Mouse (Mus musculus): ENCODE measurements at regions not wholly inside any gene's neighbourhood (a gene's known extent, or its start where the extent isn't known, plus 50 kb on each side); places are given as distances from the start of the nearest gene placed in this dataset.

DNA sequence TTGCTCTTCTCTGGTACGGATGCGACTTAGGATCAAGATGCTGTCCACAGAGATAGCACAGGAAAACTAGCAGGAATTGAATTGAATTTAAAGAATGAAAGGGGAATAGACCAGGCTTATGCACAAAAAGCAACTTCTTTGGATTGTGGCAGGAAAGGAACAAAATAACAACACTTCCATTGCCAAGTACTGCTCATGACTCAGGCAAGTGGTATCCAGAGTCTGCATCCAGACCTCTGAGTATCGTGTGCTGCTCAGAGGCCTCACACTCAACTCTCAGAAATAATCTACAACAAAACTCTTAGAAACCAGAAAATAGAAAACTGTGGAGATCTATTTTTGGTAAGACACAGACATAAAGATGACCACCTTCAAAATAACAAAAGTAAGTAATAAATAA, 176.1 kb upstream of the Egflam start:
- no peak for DNase-seq (ENCODE audit: low spot score)

DNA sequence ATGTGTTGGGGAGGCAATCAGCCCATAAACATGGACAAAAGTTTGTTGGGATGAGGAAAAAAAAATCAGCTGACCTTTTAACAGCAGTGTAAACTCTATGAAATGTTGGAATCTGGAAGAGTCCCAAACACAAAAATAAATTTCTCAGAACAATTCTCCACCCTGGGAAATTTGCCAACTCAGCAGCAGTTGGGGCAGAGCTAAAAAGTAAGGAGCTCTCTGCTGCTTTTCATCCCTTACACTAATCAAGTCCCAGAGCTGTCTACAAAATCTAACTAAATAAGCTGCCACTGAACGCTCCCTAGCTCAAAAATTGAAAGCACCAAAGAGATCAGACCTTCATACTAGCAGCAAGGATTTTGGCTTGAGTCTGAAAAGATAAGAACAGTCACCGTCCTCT, 176.6 kb upstream of the Egflam start:
- DNase-seq (ENCODE audit: low spot score), result no peak

DNA sequence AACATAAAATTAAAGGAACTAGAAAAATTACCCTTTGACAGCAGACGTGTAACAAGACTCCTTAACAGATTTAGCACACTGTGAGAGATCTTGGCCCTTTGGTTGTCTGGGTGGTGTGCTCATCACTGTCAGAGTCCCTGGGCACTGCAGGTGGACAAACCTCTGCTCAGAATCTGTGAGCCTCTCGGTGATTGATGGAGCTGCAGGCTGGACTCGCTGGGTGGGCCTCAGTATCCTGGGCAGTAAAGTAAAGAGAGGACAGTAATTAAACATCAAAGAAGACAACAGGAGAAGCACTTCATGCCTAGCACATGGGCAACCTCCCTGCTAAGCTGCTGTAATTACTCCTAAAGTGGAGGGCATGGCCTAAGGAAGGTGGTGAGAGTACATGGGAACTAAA, 180.2 kb upstream of the Egflam start:
- no peak for DNase-seq (ENCODE audit: low spot score)

DNA sequence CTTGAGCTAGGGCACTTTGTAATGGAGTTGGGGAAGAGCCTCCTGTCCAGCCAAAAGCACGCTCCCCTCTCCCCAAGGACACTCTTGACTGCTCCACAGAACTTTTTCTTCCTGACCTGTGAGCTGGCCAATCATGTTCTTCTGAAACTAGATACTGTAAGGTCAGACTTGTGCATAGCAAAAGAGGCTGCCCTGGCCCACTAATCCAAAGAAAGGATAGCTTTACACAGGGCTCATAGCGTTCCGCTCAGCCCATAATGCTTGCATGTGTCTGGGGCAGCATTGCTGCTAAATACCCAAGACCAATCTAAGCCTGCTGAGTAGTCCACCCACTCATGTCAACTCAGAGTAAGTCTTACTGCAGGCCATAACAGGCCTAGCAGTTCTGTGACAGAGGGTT, 189.0 kb upstream of the Egflam start:
- no peak for DNase-seq (ENCODE audit: low spot score)

DNA sequence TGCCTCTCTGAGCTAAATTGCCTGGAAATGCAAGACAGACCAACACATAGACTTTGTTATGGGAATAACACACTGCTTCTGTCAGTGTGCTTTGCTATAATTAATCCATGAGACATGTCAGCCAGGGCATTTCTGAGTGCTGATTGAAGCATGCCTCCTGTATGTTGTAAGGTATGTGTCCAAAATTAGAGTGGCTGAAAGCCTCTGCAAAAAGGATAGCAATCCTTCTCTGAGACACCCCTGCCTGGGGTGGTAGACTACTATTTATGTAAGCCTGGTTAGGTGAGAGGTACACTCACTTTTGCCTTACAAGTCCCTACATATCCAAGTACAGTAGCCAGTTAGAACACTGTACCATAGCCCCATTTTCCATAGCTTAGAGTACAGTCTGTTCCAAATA, 193.3 kb upstream of the Egflam start:
- DNase-seq (ENCODE audit: low spot score), result no peak

DNA sequence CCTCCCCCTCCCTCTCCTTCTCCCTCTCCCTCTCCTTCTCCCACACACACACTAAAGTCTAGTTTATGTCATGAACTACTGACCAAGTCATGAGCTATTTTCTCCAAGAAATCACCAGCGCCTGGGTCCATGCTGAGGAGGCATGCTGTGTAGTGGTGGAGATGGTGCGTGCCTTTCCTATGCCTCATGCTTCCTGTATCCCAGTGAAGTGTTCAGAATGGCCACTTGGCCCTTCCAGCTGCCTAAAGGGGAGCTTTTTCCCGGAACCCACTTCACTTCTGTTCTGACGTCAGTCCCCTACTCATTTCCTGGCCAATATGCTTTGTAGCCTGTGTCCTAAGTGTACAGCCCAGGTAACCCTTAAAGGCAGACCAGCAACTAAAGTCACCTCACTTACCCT, 199.1 kb upstream of the Egflam start:
- no peak for DNase-seq (ENCODE audit: low spot score)

DNA sequence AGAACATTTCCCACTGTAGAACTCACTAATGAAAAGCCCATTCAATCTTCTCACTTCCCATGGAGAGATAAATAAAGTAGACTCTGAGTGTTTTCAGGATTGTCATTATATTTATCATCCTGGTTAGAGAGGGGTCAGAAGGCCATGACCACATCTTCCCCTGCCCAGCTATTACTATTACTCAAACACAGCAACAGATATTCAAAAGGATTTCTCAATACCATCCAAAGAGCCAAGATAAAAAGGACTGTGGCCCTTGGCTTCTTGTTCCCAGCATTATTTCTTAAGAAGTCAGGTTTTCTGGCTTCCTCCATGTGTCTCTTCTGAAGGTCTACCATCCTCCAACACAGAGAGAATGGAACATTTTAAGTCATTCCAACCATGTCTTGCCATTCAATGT, 199.6 kb upstream of the Egflam start:
- no peak for DNase-seq (ENCODE audit: low spot score)

DNA sequence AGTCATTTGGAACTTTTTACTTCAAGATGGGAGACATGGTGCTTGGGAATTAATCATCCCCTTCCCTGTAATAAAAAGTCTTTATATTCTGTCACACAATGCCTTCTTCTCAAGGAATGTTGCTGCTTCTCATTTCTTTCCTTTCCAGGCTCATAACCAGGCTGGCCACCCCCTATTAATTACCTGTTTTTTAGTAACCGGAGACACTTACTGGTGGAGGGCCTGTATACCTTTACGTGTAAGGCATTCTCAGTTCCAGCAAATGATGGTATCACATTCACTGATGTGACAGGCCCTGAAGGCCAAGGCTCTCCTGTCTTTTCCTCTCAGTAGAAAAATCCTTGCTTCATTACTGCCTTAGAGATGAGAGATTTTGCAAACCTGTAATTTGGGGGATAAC, 203.3 kb upstream of the Egflam start:
- no peak for DNase-seq (ENCODE audit: low spot score)

DNA sequence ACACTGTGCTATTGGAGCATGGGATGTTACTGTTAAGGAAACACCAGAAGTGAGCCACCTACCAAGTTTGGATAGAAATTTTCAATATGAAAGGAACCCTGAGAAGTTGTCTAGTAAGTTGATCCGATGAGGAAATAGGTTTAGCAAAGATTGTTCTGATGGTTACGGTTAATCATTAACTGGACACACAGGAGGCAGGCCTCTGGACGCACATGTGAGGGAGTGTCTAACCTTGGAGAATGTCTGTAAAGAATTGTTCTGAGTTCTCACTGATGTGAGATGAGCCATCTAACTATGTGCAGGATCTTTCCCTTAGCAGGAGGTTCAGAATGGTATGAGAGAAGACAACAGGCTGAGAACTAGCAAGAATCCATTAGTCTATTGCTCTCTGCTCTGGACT, 205.8 kb upstream of the Gdnf start:
- DNase-seq (ENCODE audit: low spot score), result no peak

DNA sequence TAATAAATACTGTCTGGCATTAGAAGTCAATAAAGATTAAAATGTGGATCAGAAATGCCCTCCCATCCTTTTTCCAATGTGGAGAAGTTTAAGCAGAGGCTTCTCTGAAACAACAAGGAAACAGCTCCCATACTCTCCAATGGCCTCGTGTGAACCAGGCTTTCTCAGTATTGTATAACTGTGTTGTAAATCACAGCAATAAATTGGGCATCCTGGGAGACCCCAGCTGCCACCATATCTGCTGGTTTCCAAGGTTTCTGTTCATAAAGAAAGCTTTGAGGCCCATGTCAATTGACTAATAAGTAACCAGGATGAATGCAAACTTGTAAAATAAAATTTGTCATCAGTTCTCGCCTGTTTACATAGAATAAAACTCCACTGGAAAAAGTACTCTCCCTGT, 192.7 kb upstream of the Gdnf start:
- DNase-seq (ENCODE audit: low spot score), result no peak

DNA sequence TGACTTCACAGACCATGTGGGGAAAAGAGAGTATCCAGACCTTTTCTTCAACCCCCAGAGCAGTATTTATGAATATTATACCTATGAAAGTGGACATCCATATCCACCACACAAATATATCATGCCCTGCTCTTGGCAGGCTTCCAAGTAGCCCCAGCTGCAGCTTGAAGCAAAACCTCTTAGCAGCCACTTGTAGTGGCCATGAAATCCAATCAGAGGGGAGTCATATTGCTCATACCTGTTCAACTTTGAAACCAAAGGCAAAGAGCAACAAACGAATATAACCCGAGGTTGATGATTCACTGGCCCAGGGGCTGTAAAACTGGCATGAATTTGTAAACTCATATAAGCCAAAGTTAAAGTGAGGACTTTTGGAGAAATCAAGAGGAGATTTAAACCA, 187.6 kb upstream of the Gdnf start:
- DNase-seq (ENCODE audit: low spot score), result no peak

DNA sequence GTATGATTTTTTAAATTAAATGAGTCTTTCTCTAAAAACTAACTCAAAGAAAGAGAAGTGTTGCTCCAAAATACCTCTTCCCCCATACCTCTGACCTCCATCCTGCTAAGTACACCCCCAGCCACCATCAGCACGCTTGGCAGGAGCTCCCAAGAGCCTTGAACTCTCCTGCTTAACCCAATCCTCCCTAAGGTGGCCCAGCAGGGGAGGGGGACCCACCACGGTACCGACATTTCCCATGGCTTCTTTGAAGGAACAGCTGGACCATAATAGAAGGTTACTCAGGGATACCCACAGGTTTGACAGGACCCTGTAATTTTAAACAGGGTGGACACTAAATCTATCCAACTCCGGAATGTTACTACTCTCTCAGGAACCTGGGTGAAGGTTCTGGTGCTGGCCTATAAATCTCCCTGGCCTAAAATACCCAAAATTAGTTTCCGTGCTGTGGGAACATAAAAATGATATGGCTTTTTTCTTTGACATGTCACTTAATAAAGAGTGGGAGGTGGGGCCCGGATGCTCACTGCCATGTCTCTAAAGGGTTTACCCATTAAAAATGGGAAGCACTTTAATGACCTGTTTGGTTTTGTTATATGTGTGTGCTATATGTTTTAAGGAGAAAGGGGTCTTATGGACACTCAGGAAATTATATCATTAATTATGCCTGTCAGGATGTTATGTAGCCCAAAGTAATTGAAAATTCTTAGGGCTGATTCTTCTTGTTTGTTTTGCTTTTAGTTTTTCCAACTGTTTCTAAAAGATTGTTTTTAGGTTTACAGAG, 185.8 kb upstream of the Gdnf start:
- DNase-seq (ENCODE audit: low spot score), result no peak

DNA sequence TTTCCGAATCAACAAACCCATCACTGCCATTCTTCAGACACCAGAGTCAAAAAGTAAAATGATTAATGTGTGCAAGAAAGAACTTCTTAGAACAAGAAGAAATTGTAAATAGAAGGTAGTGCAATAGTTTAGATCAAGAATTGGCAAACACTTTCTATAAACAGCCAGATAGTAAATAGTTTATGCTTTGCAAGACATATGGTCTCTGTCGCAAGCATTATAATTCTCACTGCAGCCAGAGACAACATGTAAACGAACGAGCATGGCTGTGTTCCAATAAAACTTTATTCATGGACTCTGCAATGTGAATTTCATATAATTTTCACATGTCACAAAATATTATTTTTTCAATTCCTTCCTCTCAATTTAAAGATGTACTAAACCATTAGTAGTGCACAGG, 180.8 kb upstream of the Gdnf start:
- no peak for DNase-seq (ENCODE audit: low spot score)

DNA sequence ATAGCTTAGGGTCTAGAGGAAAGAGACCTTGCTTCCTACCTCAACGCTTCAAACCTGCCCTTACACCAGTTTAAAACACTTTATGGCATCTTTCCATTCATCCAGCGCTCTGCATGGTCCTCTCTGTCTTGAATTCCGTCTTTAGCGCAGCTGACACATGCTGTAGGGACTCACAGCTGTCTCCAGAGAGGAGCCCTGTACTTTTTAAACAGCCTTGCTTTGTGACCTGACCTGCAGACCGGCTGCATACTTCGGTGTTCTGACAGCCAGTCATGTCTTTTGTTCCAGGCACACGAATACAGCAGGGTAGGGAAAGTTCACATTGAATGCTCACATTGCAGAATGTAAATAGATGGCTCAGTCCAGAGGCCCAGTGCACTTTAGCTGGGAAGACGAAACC, 175.4 kb upstream of the Gdnf start:
- DNase-seq (ENCODE audit: low spot score), result no peak

DNA sequence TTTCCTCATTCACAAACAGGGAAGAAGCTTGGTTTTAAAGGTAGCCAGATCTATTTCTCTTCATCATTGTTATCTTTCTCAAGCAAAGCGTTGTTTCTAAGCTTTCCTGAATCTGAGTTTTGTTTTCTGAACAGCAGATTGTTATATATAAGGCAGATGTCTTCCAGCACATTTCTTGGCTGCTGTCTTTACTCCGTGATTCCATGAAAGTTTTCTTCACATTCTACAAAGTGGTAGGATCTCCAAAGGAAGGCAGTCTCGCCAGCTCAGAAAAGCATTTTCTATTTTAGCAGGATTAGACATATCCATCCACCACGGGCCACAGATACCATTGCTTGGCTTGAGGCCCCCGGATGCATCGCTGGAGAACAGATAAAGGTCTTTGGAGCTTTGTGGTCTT, 171.2 kb upstream of the Gdnf start:
- no peak for DNase-seq (ENCODE audit: low spot score)

DNA sequence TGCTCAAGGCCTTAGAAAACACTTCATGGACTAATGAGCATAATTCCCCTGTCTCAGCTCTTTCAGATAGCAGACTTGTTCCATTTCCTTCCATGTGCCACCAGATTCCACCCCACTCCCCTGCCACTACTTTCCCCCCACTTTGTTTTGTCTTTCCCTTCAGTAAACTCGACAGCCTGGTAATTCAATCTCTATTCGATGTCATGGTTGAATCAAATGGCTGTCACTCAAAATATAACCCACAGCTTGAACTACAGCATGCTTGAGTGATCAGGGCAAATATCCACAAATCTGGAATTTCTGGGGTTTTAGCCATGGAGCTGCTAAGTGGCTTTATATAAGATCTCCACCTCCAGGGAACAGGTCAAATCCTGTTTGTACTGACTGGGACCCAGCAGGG, 168.6 kb upstream of the Gdnf start:
- no peak for DNase-seq (ENCODE audit: low spot score)

DNA sequence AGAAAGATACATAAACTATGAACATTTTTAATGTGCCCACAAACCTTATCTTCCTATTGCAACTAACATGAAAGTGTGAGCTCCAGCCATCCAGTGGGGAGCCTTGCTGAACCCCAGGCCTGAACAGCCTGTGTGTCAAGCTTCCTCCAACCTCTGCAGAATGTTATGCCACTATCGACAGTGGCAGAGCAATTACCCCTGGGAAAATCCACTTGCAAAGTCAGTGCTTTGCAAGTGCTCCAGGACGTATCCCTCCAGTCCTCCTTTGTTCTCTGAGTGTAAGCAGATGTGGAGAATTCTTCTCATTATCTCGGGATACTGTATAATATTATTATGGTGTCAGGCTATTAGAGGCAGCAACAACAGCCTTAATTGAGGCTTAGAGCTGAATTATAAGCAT, 159.9 kb upstream of the Gdnf start:
- no peak for DNase-seq (ENCODE audit: low spot score)

DNA sequence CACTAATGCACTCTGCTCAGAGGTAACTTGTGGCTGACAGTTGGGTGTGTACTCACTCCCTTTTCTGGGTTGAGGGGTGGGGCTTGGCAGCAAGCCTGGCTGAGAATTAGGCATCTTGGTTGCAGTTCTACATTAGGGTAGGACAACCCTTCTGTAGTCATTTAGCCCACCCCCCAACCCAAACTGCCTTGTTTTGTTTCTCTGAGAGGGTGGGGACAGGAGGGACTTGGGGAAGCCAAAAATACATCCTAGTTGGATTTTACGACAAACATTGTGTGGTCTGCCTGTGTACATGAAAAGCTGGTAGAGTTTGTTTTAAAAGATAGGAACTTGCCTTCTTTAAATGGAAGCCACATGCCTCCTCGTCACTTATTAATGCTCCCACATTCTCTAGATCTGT, 146.8 kb upstream of the Gdnf start:
- no peak for DNase-seq (ENCODE audit: low spot score)

DNA sequence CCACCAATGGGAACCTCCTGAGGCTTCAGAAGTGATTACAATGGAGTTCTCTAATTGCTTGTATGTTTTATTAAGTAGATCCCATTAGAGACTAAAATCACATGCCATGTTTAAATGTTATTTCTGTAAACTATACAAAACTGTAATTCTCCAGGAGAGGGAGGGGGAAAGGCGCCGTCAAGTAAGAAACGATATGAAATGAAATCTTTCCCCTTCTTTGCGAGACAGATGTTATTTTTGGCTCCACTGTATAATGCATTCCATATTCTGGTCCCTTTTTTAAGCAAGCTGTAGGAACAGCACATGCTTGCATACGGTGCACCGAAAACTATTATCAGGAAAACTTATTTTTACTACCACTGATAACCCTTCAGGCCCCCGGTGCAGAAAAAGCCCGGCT, 141.0 kb upstream of the Gdnf start:
- DNase-seq (ENCODE audit: low spot score), result no peak

DNA sequence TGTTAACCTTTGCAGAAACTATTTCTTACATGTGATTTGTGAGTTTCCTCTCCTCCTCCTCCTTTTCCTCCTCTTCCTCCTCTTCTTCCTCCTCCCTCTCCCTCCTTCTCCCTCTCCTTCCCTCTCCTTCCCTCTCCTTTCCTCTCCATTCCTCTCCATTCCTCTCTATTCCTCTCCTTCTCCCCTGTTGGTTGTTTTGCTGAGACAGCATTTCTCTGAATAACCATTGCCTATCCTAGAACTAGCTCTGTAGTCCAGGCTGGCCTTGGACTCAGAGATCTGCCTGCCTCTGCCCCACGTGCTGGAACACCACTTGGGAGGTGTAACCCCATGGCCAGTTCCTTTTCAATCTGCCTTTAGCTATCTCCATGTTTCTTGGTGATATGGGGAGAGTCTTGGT, 133.7 kb upstream of the Gdnf start:
- no peak for DNase-seq (ENCODE audit: low spot score)

DNA sequence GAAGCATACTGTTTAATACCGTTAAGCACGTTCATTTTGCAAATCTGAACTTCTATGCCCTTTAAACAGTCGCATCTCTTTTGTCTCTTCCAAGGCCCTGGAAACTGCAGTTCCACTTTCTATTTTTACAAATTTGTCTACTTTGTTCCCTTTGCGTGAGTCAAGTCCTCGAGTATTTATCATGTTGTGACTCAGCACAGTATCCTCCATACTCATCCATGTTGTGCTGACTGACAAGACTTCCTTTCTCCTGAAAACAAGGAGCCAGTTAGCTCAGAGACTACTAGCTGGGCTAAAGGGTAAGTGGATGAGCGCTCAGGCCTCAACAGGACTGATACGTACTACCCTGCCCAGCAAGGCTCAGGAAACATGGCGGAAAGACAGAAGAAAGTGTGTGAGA, 131.9 kb upstream of the Gdnf start:
- no peak for DNase-seq (ENCODE audit: low spot score)

DNA sequence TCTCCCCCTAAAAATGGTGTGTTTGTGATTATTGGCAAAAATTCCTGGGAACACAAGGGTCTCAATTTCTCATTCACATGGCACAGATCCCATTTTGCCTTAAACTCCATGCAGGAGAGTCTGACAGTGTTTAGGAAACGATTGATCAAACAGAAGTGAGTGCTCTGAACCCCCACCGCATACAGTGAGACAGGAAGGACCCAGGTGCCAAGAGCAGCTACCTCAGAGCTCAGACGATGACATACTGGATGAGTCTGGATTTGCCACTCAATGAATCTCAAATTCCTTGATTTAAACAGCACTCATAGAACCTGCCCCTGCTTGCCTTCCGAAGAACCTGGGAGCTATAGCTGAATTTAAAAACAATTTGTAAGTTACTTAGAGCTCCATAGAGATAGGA, 129.6 kb upstream of the Gdnf start:
- no peak for DNase-seq (ENCODE audit: low spot score)

DNA sequence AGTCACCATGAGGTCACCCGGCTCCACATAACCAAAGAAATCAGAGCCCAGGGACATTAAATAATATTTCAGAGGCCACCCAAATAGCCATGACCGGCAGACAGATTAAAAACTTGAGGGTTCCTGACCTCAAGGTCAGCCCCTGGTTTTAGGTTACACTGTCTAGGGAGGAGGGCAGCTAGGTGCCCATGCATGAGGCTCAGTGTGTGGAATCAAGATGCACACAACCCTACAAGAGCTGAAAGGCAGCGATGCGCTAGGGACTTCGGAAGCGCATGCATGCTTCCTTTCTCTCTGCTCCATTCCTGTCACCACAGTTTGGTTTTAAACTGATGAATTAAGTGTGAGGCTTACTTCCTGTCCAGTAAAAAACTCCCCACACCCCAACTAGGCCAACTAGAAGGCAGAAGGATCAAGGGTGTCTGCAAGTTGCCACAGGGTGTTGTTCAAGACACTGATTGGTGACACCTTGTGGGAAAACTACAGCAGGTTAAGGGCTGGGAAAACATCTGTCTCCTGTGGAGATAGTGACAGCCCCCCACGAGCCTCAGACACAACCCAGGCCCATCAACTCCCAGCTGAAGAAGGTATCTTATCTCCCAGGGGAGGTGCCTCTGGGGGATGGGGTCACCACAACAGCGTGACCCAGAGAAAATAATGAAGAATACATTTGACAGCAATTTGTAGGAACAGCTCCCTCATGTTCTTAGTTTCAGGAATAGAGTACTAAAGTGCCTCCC, 127.2 kb upstream of the Gdnf start:
- no peak for DNase-seq (ENCODE audit: low spot score)

DNA sequence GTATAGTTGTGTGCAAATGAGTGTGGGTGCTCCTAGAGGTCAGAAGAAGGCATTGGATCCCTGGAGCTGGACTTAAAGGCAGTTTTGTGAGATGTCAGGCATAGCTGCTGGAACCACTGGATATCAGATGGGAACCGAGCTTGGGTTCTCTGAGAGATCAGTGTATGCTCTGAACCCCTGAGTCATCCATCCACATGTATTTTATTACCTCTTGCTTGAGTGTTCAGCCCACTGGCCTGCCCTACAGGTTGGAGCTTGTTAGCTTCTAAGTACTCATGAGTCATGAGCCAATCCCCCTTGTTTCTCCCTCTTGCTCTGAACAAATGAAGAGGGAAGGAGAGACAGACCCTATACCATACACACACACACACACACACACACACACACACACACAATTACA, 119.4 kb upstream of the Gdnf start:
- DNase-seq (ENCODE audit: low spot score), result no peak

Measured in left cerebral cortex, adult 11 months (tissue).